15 mouse cellular contexts compared by ENCODE assay signal in the genomic region with DNA sequence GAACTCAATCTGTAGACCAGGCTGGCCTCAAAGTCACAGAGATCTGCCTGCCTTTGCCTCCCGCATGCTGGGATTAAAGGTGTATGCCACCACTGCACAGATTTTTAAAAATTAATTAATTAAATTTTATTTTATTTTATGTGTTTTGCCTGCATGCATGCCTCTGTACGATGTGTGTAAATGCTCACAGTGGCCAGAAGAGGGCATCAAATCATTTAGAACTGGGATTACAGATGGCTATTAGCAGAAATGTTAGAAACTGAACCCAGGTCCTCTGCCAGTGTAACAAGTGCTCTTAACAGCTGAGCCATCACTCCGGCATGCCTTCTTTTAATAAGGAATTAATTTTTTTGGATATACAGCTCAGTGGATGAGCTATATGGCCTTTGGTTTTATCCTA. TPM values are rescaled to one million over a fixed set of nuclear protein-coding genes. Genes with fewer than 3 reads are reported as not detected.
DNase-seq lines count a peak whose midpoint lies in the region; ATAC-seq lines count a peak whose summit lies in the region.
"Had no signal": no experiment of that assay in that cellular context is flagged by ENCODE, and none has a peak within 500 bp of the region (broad histone marks: within the 10 kb centered on the region; RNA-seq: fewer than 3 reads in every experiment).

No protein-coding gene starts in this region.

- H3K4me3 ChIP-seq in kidney, embryonic 16.5 days (ENCODE audit: low read length): no peak overlapping the region
- H3K4me3 ChIP-seq: embryonic facial prominence, embryonic 13.5 days; kidney, embryonic 15.5 days; liver, embryonic 15.5 days had no signal

- no peaks in the 10 kb centered on the region for H3K36me3 ChIP-seq in kidney, embryonic 16.5 days (ENCODE audit: insufficient read depth, low read length)
- H3K36me3 ChIP-seq: embryonic facial prominence, embryonic 13.5 days; kidney, embryonic 15.5 days; liver, embryonic 15.5 days had no signal

- H3K9ac ChIP-seq in kidney, embryonic 16.5 days (replicated peaks; ENCODE audit: low read length): no peak overlapping the region
- H3K9ac ChIP-seq: embryonic facial prominence, embryonic 13.5 days; kidney, embryonic 15.5 days; liver, embryonic 15.5 days had no signal

- DNase-seq in cerebellum, postnatal 10 days: peak; percentile 3
- DNase-seq in cerebellum, adult 8-10 months: no peak
- peak; percentile 21 for DNase-seq in kidney, adult 9 months
- DNase-seq in thymus, postnatal 25 days: peak; percentile 1
- no peak for DNase-seq in thymus, postnatal 10 days (ENCODE audit: low spot score in 2 of 2)
- DNase-seq in frontal cortex, adult 2 months (ENCODE audit: extremely low spot score in 1 of 2, low spot score in 1 of 2): no peak
- DNase-seq in adipocyte (ENCODE audit: low spot score): no peak
- DNase-seq: heart, postnatal 36 days; right cerebral cortex, postnatal 25 days had no signal

- no peak overlapping the region for H3K4me2 ChIP-seq in kidney, embryonic 16.5 days (replicated peaks; ENCODE audit: low read depth, low read length)
- H3K4me2 ChIP-seq: embryonic facial prominence, embryonic 13.5 days; kidney, embryonic 15.5 days; liver, embryonic 15.5 days; midbrain, embryonic 11.5 days had no signal

- 80% methylated on average over 3 of the region's 3 CpGs for WGBS in kidney, embryonic 16.5 days

- ATAC-seq in kidney, embryonic 16.5 days (ENCODE audit: low FRiP score, low TSS enrichment): no peak
- ATAC-seq: forebrain, embryonic 16.5 days had no signal

- no peaks in the 10 kb centered on the region for H3K27me3 ChIP-seq in kidney, embryonic 16.5 days (ENCODE audit: insufficient read depth, low read length)
- H3K27me3 ChIP-seq: embryonic facial prominence, embryonic 13.5 days; kidney, embryonic 15.5 days; liver, embryonic 15.5 days had no signal

- no peaks in the 10 kb centered on the region for H3K4me1 ChIP-seq in kidney, embryonic 16.5 days (ENCODE audit: insufficient read depth, low read length)
- H3K4me1 ChIP-seq: embryonic facial prominence, embryonic 13.5 days; kidney, embryonic 15.5 days; liver, embryonic 15.5 days had no signal

- no peak overlapping the region for H3K27ac ChIP-seq in kidney, embryonic 16.5 days (ENCODE audit: low read length)
- H3K27ac ChIP-seq: embryonic facial prominence, embryonic 13.5 days; kidney, embryonic 15.5 days; liver, embryonic 15.5 days had no signal

- H3K9me3 ChIP-seq in kidney, embryonic 16.5 days (ENCODE audit: low read length): no peaks in the 10 kb centered on the region; the same call in 1 of the 2 replicates
- H3K9me3 ChIP-seq: liver, embryonic 15.5 days had no signal

RNA-seq across cellular contexts. Expression of a gene that starts 43.6 kb away (rescaled TPM):
- polyA plus RNA-seq in kidney, embryonic 16.5 days (2015; fragmentation: Nextera tagmentation; extraction: Ambion mirVana): not detected in 2 replicates
- 30.5 and 38.6 TPM in 2 replicates for polyA plus RNA-seq in frontal cortex, adult 2 months (2012; rRNA removed)

RNA-seq across cellular contexts. Expression of a gene that starts 59.1 kb away (rescaled TPM):
- polyA plus RNA-seq in kidney, embryonic 16.5 days (2015; fragmentation: Nextera tagmentation; extraction: Ambion mirVana): 34.9 and 43.0 TPM in 2 replicates
- polyA plus RNA-seq in frontal cortex, adult 2 months (2012; rRNA removed): 30.6 and 31.8 TPM in 2 replicates

Comparison
In these comparisons a context has a peak if more than half of its experiments do, and no peak if none do; other contexts are left out.
1. DNase-seq: peak in cerebellum, postnatal 10 days (2 of 2), kidney, adult 9 months (single experiment) and thymus, postnatal 25 days (single experiment); none in cerebellum, adult 8-10 months (single experiment), thymus, postnatal 10 days (0 of 2), frontal cortex, adult 2 months (0 of 2) and adipocyte (single experiment).
2. RNA of a gene that starts 43.6 kb away (polyA plus RNA-seq): 30.5 to 38.6 TPM in frontal cortex, adult 2 months; not detected in kidney, embryonic 16.5 days; every median in the first group is over 10 times any median in the second.